Comparison of ENCODE assay signal across 14 mouse cellular contexts in the genomic region with DNA sequence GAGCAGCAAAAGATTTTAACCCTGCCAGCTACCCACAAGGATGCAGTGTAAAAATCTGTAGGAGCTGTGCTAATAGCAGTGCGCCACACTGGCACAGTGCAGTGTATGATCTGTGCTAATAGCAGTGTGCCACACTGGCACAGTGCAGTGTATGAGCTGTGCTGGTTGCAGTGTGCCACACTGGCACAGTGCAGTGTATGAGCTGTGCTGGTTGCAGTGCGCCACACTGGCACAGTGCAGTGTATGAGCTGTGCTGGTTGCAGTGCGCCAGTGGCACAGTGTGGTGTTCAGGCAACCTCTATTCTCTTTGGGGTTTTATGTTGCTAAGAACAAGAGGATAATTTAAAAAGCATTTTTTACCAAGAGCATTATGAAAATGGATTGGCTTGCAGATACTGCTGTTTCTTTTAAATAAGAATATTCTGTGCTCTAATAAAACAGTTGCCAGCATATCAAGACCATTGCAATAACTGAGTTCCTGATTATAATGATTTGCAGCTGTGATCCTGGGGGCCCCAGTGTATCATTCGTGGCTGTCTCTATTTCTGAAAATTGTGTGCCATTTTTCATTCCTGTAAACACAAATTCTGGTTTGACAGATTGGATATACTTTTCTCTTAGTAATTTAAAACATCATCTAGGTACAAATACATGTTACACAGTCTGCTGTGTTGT.
DNase-seq lines count a peak whose midpoint lies in the region; ATAC-seq and TF ChIP-seq lines count a peak whose summit lies in the region.
"Had no signal": no experiment of that assay in that cellular context is flagged by ENCODE, and none has a peak within 500 bp of the region (broad histone marks: within the 10 kb centered on the region; RNA-seq: fewer than 3 reads in every experiment).

No protein-coding gene starts in this region.

- TF ChIP-seq CTCF in liver, postnatal 0 days (IDR thresholded peaks at IDR 0.05; ENCODE audit: low read depth), result no peak

- no peak overlapping the region for H3K4me2 ChIP-seq in hindbrain, embryonic 12.5 days (replicated peaks)
- H3K4me2 ChIP-seq in neural tube, embryonic 13.5 days, result no peak overlapping the region
- no peak overlapping the region for H3K4me2 ChIP-seq in neural tube, embryonic 15.5 days
- no peak overlapping the region for H3K4me2 ChIP-seq in hindbrain, embryonic 15.5 days
- no peak overlapping the region for H3K4me2 ChIP-seq in liver, postnatal 0 days (ENCODE audit: low read depth, low read length)
- H3K4me2 ChIP-seq: lung, embryonic 14.5 days had no signal

- TF ChIP-seq EP300 in liver, postnatal 0 days (IDR thresholded peaks at IDR 0.05; ENCODE audit: low read depth), result no peak

- DNase-seq in hindbrain, embryonic 10.5 days (ENCODE audit: low spot score), result no peak
- DNase-seq in embryo, embryonic 11 days, result no peak
- DNase-seq in liver, postnatal 0 days, result no peak
- DNase-seq: cerebellum, adult 2 months; heart, adult 18-20 months; lung, embryonic 14.5 days; right cerebral cortex, postnatal 14 days had no signal

- 0 out of 2 replicates have a peak, but pooled peaks have one; percentile 50 for ATAC-seq in hindbrain, embryonic 12.5 days (ENCODE audit: low FRiP score)
- ATAC-seq in neural tube, embryonic 13.5 days (ENCODE audit: low read depth), result peak; percentile 73; the same call in 1 of the 2 replicates
- ATAC-seq in neural tube, embryonic 15.5 days (ENCODE audit: low FRiP score), result no peak
- peak; percentile 65; the same call in 1 of the 2 replicates for ATAC-seq in hindbrain, embryonic 15.5 days (ENCODE audit: low FRiP score, low read depth)
- ATAC-seq in liver, postnatal 0 days, result no peak

- H3K27me3 ChIP-seq in hindbrain, embryonic 12.5 days, result no peaks in the 10 kb centered on the region
- no peaks in the 10 kb centered on the region for H3K27me3 ChIP-seq in hindbrain, embryonic 10.5 days (ENCODE audit: insufficient read depth, poor library complexity, severe bottlenecking)
- H3K27me3 ChIP-seq in neural tube, embryonic 13.5 days, result no peaks in the 10 kb centered on the region
- H3K27me3 ChIP-seq in neural tube, embryonic 15.5 days (replicated peaks), result no peaks in the 10 kb centered on the region
- H3K27me3 ChIP-seq in hindbrain, embryonic 15.5 days, result no peaks in the 10 kb centered on the region
- H3K27me3 ChIP-seq in liver, postnatal 0 days (ENCODE audit: insufficient read depth, low read length), result no peaks in the 10 kb centered on the region

- no peak overlapping the region for H3K4me3 ChIP-seq in hindbrain, embryonic 12.5 days
- no peak overlapping the region for H3K4me3 ChIP-seq in hindbrain, embryonic 10.5 days
- no peak overlapping the region for H3K4me3 ChIP-seq in neural tube, embryonic 13.5 days
- no peak overlapping the region for H3K4me3 ChIP-seq in neural tube, embryonic 15.5 days (replicated peaks)
- no peak overlapping the region for H3K4me3 ChIP-seq in hindbrain, embryonic 15.5 days
- no peak overlapping the region for H3K4me3 ChIP-seq in liver, postnatal 0 days (ENCODE audit: low read depth, low read length)
- H3K4me3 ChIP-seq: erythroblast, embryonic 14.5 days had no signal

- H3K27ac ChIP-seq in hindbrain, embryonic 12.5 days, result no peak overlapping the region
- no peak overlapping the region for H3K27ac ChIP-seq in hindbrain, embryonic 10.5 days
- H3K27ac ChIP-seq in neural tube, embryonic 13.5 days (replicated peaks), result no peak overlapping the region; the same call in 1 of the 2 replicates
- H3K27ac ChIP-seq in neural tube, embryonic 15.5 days (replicated peaks), result no peak overlapping the region
- H3K27ac ChIP-seq in hindbrain, embryonic 15.5 days (replicated peaks), result peak overlapping the region; percentile 42; the same call in 1 of the 2 replicates
- no peak overlapping the region for H3K27ac ChIP-seq in liver, postnatal 0 days (ENCODE audit: low read depth)
- H3K27ac ChIP-seq: kidney, postnatal 0 days; macrophage had no signal

- H3K36me3 ChIP-seq in hindbrain, embryonic 12.5 days, result no peaks in the 10 kb centered on the region
- no peaks in the 10 kb centered on the region for H3K36me3 ChIP-seq in hindbrain, embryonic 10.5 days
- no peaks in the 10 kb centered on the region for H3K36me3 ChIP-seq in neural tube, embryonic 13.5 days
- no peaks in the 10 kb centered on the region for H3K36me3 ChIP-seq in neural tube, embryonic 15.5 days
- no peaks in the 10 kb centered on the region for H3K36me3 ChIP-seq in hindbrain, embryonic 15.5 days
- no peaks in the 10 kb centered on the region for H3K36me3 ChIP-seq in liver, postnatal 0 days (replicated peaks; ENCODE audit: insufficient read depth, low read length)

- H3K4me1 ChIP-seq in hindbrain, embryonic 12.5 days, result peaks cover 7% of the 10 kb centered on the region
- H3K4me1 ChIP-seq in hindbrain, embryonic 10.5 days (replicated peaks), result 0 out of 2 replicates have a peak, but pooled peaks cover 4% of the 10 kb centered on the region
- peaks cover 20% of the 10 kb centered on the region for H3K4me1 ChIP-seq in neural tube, embryonic 13.5 days (replicated peaks)
- peaks cover 4% of the 10 kb centered on the region for H3K4me1 ChIP-seq in neural tube, embryonic 15.5 days
- H3K4me1 ChIP-seq in hindbrain, embryonic 15.5 days (replicated peaks), result peaks cover 9% of the 10 kb centered on the region; the same call in 1 of the 2 replicates
- H3K4me1 ChIP-seq in liver, postnatal 0 days (ENCODE audit: insufficient read depth), result peaks cover 3% of the 10 kb centered on the region; the same call in 1 of the 2 replicates

- no peaks in the 10 kb centered on the region for H3K9me3 ChIP-seq in hindbrain, embryonic 12.5 days (replicated peaks)
- H3K9me3 ChIP-seq in hindbrain, embryonic 10.5 days, result no peaks in the 10 kb centered on the region
- H3K9me3 ChIP-seq in neural tube, embryonic 13.5 days, result no peaks in the 10 kb centered on the region
- no peaks in the 10 kb centered on the region for H3K9me3 ChIP-seq in neural tube, embryonic 15.5 days (replicated peaks)
- H3K9me3 ChIP-seq in hindbrain, embryonic 15.5 days, result no peaks in the 10 kb centered on the region
- H3K9me3 ChIP-seq in liver, postnatal 0 days (ENCODE audit: low read length), result no peaks in the 10 kb centered on the region

- WGBS in hindbrain, embryonic 12.5 days, result 83% methylated on average over 4 of the region's 4 CpGs
- WGBS in hindbrain, embryonic 10.5 days, result 89% methylated on average over 4 of the region's 4 CpGs
- whole genome bisulfite sequencing in neural tube, embryonic 13.5 days, result 76% methylated on average over 4 of the region's 4 CpGs
- WGBS in neural tube, embryonic 15.5 days, result 80% methylated on average over 4 of the region's 4 CpGs
- WGBS in hindbrain, embryonic 15.5 days, result 84% methylated on average over 4 of the region's 4 CpGs
- WGBS in liver, postnatal 0 days (ENCODE audit: insufficient replicate concordance), result 72% methylated on average over 4 of the region's 4 CpGs

- no peak overlapping the region for H3K9ac ChIP-seq in hindbrain, embryonic 12.5 days
- no peak overlapping the region for H3K9ac ChIP-seq in neural tube, embryonic 13.5 days
- no peak overlapping the region for H3K9ac ChIP-seq in neural tube, embryonic 15.5 days (replicated peaks)
- H3K9ac ChIP-seq in hindbrain, embryonic 15.5 days, result no peak overlapping the region
- H3K9ac ChIP-seq in liver, postnatal 0 days (replicated peaks), result no peak overlapping the region
- H3K9ac ChIP-seq: lung, embryonic 14.5 days had no signal

Comparison
In these comparisons a context has a peak if more than half of its experiments do, and no peak if none do; other contexts are left out.
1. ATAC-seq: peak in hindbrain, embryonic 12.5 days (single experiment), neural tube, embryonic 13.5 days (single experiment) and hindbrain, embryonic 15.5 days (single experiment); none in neural tube, embryonic 15.5 days (single experiment) and liver, postnatal 0 days (single experiment).